Mouse (Mus musculus): ENCODE data around the gene Faap20. TPM values are rescaled to one million over a fixed set of nuclear protein-coding genes. Genes with fewer than 3 reads are reported as not detected.
A peak's percentile ranks its signal among the peaks of the same experiment; 100 is the strongest.

Gene Faap20
- polyA plus RNA-seq, 1 experiment: not detected

GRCm38 (mm10) chr4:155219271-155220212 is 30.1 kb upstream of the Faap20 start:
- H3K4me3 ChIP-seq (ENCODE audit: insufficient read depth, low read depth, low read length): peak overlapping the region; percentile 67
- H3K4me1 ChIP-seq (ENCODE audit: control insufficient read depth, insufficient read depth, low read length): peaks cover 52% of the 10 kb centered on the region
- WGBS: 19% methylated on average over 12 of the region's 12 CpGs
- TF ChIP-seq POLR2A (IDR thresholded peaks at IDR 0.05; ENCODE audit: insufficient read depth, low read depth, low read length) (no peak), CTCF (IDR thresholded peaks at IDR 0.05; ENCODE audit: insufficient read depth, low read depth, low read length) (no peak)
- H3K27ac ChIP-seq (ENCODE audit: insufficient read depth, low read depth, low read length): no peak overlapping the region

GRCm38 (mm10) chr4:155220213-155221100 is 29.1 kb upstream of the Faap20 start:
- under 1% methylated on average over 14 of the region's 14 CpGs for WGBS
- Histone ChIP-seq H3K4me3 (ENCODE audit: insufficient read depth, low read depth, low read length) (peak overlapping the region; percentile 67), H3K4me1 (ENCODE audit: control insufficient read depth, insufficient read depth, low read length) (peaks cover 43% of the 10 kb centered on the region), H3K27ac (ENCODE audit: insufficient read depth, low read depth, low read length) (0 out of 2 replicates have a peak overlapping the region, but pooled peaks have one; percentile 0)
- TF ChIP-seq POLR2A (IDR thresholded peaks at IDR 0.05; ENCODE audit: insufficient read depth, low read depth, low read length) (no peak), CTCF (IDR thresholded peaks at IDR 0.05; ENCODE audit: insufficient read depth, low read depth, low read length) (no peak)

- H3K27ac ChIP-seq (ENCODE audit: insufficient read depth, low read depth, low read length): 0 out of 2 replicates have a peak overlapping the region, but pooled peaks have one; percentile 0
- H3K4me3 ChIP-seq (ENCODE audit: insufficient read depth, low read depth, low read length): peak overlapping the region; percentile 67
- no peak for TF ChIP-seq POLR2A (IDR thresholded peaks at IDR 0.05; ENCODE audit: insufficient read depth, low read depth, low read length)
- no peak for TF ChIP-seq CTCF (IDR thresholded peaks at IDR 0.05; ENCODE audit: insufficient read depth, low read depth, low read length)
- WGBS: 4% methylated on average over 7 of the region's 7 CpGs
- peaks cover 37% of the 10 kb centered on the region for H3K4me1 ChIP-seq (ENCODE audit: control insufficient read depth, insufficient read depth, low read length)
Observed at GRCm38 (mm10) chr4:155221106-155221505, 28.5 kb upstream of the Faap20 start.

DNA sequence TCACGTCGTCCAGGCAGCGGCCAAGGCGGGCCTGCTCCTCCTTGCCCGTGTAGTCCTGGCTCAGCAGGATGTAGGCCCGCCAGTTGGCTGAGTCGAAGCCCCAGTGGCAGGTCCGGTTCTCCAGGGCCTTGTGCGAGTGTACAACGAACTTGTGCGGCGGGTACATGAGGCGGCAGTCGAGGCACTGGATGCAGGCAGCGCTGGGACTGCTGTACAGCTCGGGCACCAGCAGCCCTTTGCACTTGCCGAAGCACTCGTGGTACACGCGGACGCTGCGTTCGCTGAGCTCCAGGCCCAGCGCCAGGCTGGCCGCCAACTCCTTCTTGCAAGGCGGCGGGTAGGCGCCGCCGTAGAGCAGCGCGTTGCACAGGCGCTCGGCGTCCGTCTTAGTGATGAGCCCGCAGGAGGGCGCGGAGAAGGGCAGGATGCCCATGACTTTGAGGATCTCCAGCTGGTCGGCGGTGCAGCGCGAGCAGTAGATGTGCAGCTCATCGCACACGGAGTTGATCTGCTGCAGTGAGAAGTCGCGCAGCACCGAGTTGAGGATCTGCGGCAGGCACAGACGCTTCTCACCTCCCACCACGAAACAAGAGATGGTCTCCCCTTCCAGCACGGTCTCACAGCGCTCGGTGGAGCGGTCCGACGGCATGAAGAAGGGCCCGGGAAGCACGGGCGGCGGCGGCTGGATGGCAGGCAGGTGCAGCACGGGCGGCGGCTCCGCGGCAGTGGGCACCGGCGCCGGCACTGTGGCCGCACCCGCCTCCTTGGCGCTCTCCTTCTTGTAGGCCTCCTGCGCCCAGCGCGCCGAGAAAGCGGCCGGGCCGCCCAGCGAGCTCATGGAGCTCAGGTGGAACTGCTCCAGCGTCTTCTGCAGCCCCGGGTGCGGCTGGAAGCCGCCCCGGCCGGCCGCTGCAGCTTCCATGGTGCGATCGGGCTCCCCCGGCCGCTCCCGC is 27.7 kb upstream of the Faap20 start:
- TF ChIP-seq CTCF (IDR thresholded peaks at IDR 0.05; ENCODE audit: insufficient read depth, low read depth, low read length) (no peak), POLR2A (IDR thresholded peaks at IDR 0.05; ENCODE audit: insufficient read depth, low read depth, low read length) (no peak)
- under 1% methylated on average over 91 of the region's 93 CpGs for WGBS
- H3K4me3 ChIP-seq (ENCODE audit: insufficient read depth, low read depth, low read length): peak overlapping the region; percentile 67

DNA sequence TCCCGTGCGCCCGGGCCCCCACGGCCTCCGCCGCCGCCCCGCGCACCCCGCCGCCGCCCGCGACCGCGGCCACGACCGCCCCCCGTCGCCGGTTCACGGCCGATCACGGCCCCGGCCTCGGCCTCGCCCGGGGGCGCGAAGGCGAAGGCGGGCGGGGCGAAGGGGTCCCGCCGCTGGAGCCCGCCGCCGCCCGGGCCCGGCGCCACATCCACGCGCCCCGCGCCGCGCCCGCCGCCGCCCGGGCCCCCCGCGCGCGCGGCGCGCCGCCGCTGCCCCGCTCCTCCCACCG is 27.1 kb upstream of the Faap20 start, which contains the start of gene Ski:
Gene Ski, minus strand, starts transcription at position 41 of the 289 bp plus-strand sequence.
- no peak for TF ChIP-seq CTCF (IDR thresholded peaks at IDR 0.05; ENCODE audit: insufficient read depth, low read depth, low read length)
- no peak for TF ChIP-seq POLR2A (IDR thresholded peaks at IDR 0.05; ENCODE audit: insufficient read depth, low read depth, low read length)
- 27% methylated on average over 62 of the region's 63 CpGs for WGBS
- peak within 1 kb of the TSS; percentile 96 for H3K27ac ChIP-seq (ENCODE audit: insufficient read depth, low read depth, low read length)

More for the DNA sequence above, 27.7 kb upstream of the Faap20 start:
- peak overlapping the region; percentile 42 for H3K27ac ChIP-seq (ENCODE audit: insufficient read depth, low read depth, low read length)
- peaks cover 31% of the 10 kb centered on the region for H3K4me1 ChIP-seq (ENCODE audit: control insufficient read depth, insufficient read depth, low read length)

GRCm38 (mm10) chr4:155222841-155223593 is 26.6 kb upstream of the Faap20 start:
- Histone ChIP-seq H3K27ac (ENCODE audit: insufficient read depth, low read depth, low read length) (peak overlapping the region; percentile 96), H3K4me3 (ENCODE audit: insufficient read depth, low read depth, low read length) (peak overlapping the region; percentile 72), H3K4me1 (ENCODE audit: control insufficient read depth, insufficient read depth, low read length) (peaks cover 22% of the 10 kb centered on the region)
- 11% methylated on average over 113 of the region's 116 CpGs for WGBS
- TF ChIP-seq POLR2A (IDR thresholded peaks at IDR 0.05; ENCODE audit: insufficient read depth, low read depth, low read length) (0 out of 2 replicates have a peak, but pooled peaks have one; percentile 75), CTCF (IDR thresholded peaks at IDR 0.05; ENCODE audit: insufficient read depth, low read depth, low read length) (no peak)

More for the DNA sequence above, 27.1 kb upstream of the Faap20 start, which contains the start of gene Ski:
- H3K4me1 ChIP-seq (ENCODE audit: control insufficient read depth, insufficient read depth, low read length): peaks cover 27% of the 10 kb centered on the region
- H3K4me3 ChIP-seq (ENCODE audit: insufficient read depth, low read depth, low read length): peak within 1 kb of the TSS; percentile 72

Data from olfactory bulb, adult 2 months (tissue).